Mouse (Mus musculus): ENCODE measurements around the gene Tns3. TPM values are rescaled to one million over a fixed set of nuclear protein-coding genes. Genes with fewer than 3 reads are reported as not detected.

Tns3 gene
- 43.0 and 44.3 TPM in 2 replicates for polyA plus RNA-seq (2012; rRNA removed)

DNA sequence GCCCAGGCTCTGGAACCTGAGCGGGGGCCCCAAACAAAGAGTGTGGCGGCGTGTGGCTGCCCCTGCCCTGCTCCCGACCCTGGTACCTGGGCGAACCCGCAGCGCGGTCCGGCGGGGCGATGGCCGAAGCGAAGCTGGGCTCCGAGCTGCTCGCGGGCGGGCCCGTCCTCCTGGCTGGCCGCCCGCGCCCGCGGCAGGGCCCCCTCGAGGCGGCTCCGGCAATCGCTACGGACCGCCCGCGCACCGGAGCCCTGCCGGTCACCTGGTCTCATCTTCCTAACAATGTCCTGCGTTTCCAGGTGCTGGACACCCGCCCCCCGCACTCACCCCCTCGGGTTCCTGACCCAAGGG, at the start of gene Tns3:
Gene Tns3 (minus strand): TSS at position 143 of the 351 bp plus-strand sequence.

Data from colon, adult 2 months (tissue).